In genomic region chr7:99217338-99218074, GRCm38 (mm10) we compare ENCODE assay signal across 8 mouse cellular contexts. TPM values are rescaled to one million over a fixed set of nuclear protein-coding genes. Genes with fewer than 3 reads are reported as not detected.
DNase-seq lines count a peak whose midpoint lies in the region; ATAC-seq lines count a peak whose summit lies in the region.

No protein-coding gene starts in this region.

- WGBS in forebrain, embryonic 13.5 days = 58% methylated on average over 3 of the region's 3 CpGs
- WGBS in forebrain, embryonic 12.5 days = 73% methylated on average over 3 of the region's 3 CpGs

- no peaks in the 10 kb centered on the region for H3K9me3 ChIP-seq in forebrain, embryonic 13.5 days (replicated peaks)
- no peaks in the 10 kb centered on the region for H3K9me3 ChIP-seq in forebrain, embryonic 12.5 days

- H3K4me3 ChIP-seq in forebrain, embryonic 13.5 days = no peak overlapping the region
- no peak overlapping the region for H3K4me3 ChIP-seq in forebrain, embryonic 12.5 days (replicated peaks)

- DNase-seq in 3T3-L1 (ENCODE audit: low read depth, low spot score) = peak; percentile 48
- DNase-seq in heart, adult 11 months = peak; percentile 98
- DNase-seq in layer of hippocampus, postnatal 36 days = peak; percentile 20 to 46
- DNase-seq in right cerebral cortex, adult 2 months (ENCODE audit: low spot score in 2 of 2) = peak; percentile 6 to 33
- no peak for DNase-seq in ovary, adult 18-20 months (ENCODE audit: low spot score)
- no peak for DNase-seq in retina, embryonic 14.5 days (ENCODE audit: low spot score)

- peak; percentile 79 for ATAC-seq in forebrain, embryonic 13.5 days
- no peak for ATAC-seq in forebrain, embryonic 12.5 days (ENCODE audit: low FRiP score)

- H3K4me2 ChIP-seq in forebrain, embryonic 13.5 days = no peak overlapping the region
- no peak overlapping the region for H3K4me2 ChIP-seq in forebrain, embryonic 12.5 days

- no peaks in the 10 kb centered on the region for H3K27me3 ChIP-seq in forebrain, embryonic 13.5 days
- 0 out of 2 replicates have a peak, but pooled peaks cover 5% of the 10 kb centered on the region for H3K27me3 ChIP-seq in forebrain, embryonic 12.5 days

- 0 out of 2 replicates have a peak, but pooled peaks cover 7% of the 10 kb centered on the region for H3K4me1 ChIP-seq in forebrain, embryonic 13.5 days
- H3K4me1 ChIP-seq in forebrain, embryonic 12.5 days = no peaks in the 10 kb centered on the region

- H3K36me3 ChIP-seq in forebrain, embryonic 13.5 days (ENCODE audit: poor library complexity, severe bottlenecking) = no peaks in the 10 kb centered on the region
- no peaks in the 10 kb centered on the region for H3K36me3 ChIP-seq in forebrain, embryonic 12.5 days (replicated peaks)

- no peak overlapping the region for H3K27ac ChIP-seq in forebrain, embryonic 13.5 days
- no peak overlapping the region for H3K27ac ChIP-seq in forebrain, embryonic 12.5 days

- no peak overlapping the region for H3K9ac ChIP-seq in forebrain, embryonic 13.5 days
- H3K9ac ChIP-seq in forebrain, embryonic 12.5 days = no peak overlapping the region

RNA-seq across cellular contexts. Expression of gene Mogat2, which starts 20.9 kb away (rescaled TPM):
- polyA plus RNA-seq in forebrain, embryonic 13.5 days (2015; fragmentation: Nextera tagmentation; extraction: Ambion mirVana) = 3.0 and 3.1 TPM in 2 replicates
- 4.5 and 4.8 TPM in 2 replicates for polyA plus RNA-seq in forebrain, embryonic 12.5 days (2016; fragmentation: Nextera tagmentation; extraction: Ambion mirVana)
- total RNA-seq in layer of hippocampus, postnatal 36 days (2021) = not detected

RNA-seq across cellular contexts. Expression of gene Dgat2, which starts 35.0 kb away (rescaled TPM):
- polyA plus RNA-seq in forebrain, embryonic 13.5 days (2015; fragmentation: Nextera tagmentation; extraction: Ambion mirVana) = 7.7 and 7.9 TPM in 2 replicates
- polyA plus RNA-seq in forebrain, embryonic 12.5 days (2016; fragmentation: Nextera tagmentation; extraction: Ambion mirVana) = 8.4 and 8.6 TPM in 2 replicates
- total RNA-seq in layer of hippocampus, postnatal 36 days (2021) = 100 to 1,000 TPM in 1 of 2 experiments, 10 to 100 TPM in 1; 94.3 to 106 TPM

RNA-seq across cellular contexts. Expression of gene Map6, which starts 49.7 kb away (rescaled TPM):
- 46.9 and 51.3 TPM in 2 replicates for polyA plus RNA-seq in forebrain, embryonic 13.5 days (2015; fragmentation: Nextera tagmentation; extraction: Ambion mirVana)
- 63.5 and 65.1 TPM in 2 replicates for polyA plus RNA-seq in forebrain, embryonic 12.5 days (2016; fragmentation: Nextera tagmentation; extraction: Ambion mirVana)
- total RNA-seq in layer of hippocampus, postnatal 36 days (2021) = 100 to 1,000 TPM; 102 to 105 TPM

Comparison
In these comparisons a context has a peak if more than half of its experiments do, and no peak if none do; other contexts are left out.
1. DNase-seq: peak in 3T3-L1 (single experiment), heart, adult 11 months (single experiment), layer of hippocampus, postnatal 36 days (2 of 2) and right cerebral cortex, adult 2 months (2 of 2); none in ovary, adult 18-20 months (single experiment) and retina, embryonic 14.5 days (single experiment).